Mouse (Mus musculus) hindbrain, embryonic 12.5 days (tissue): ENCODE results near the gene Ift52. TPM values are rescaled to one million over a fixed set of nuclear protein-coding genes. Genes with fewer than 3 reads are reported as not detected.

Experiments
- ATAC-seq: fragments of 200-750 bp; cut with Nextera tagmentation; 2 replicates; pipeline ENCODE4 v1.8.0; 2017; ENCODE audit warnings: moderate TSS enrichment; ENCODE audit not compliant: low FRiP score
- H3K27ac ChIP-seq: fragments of 300-500 bp; sonication (generic); 2 replicates; pipeline ENCODE4 v1.5.1; 2016; ENCODE audit warnings: mild to moderate bottlenecking
- H3K27me3 ChIP-seq: fragments of 300-500 bp; sonication (generic); 2 replicates; pipeline ENCODE4 v1.6.1; 2016; ENCODE audit warnings: mild to moderate bottlenecking
- H3K36me3 ChIP-seq: fragments of 300-500 bp; sonication (generic); 2 replicates; pipeline ENCODE4 v1.6.1; 2016; ENCODE audit warnings: mild to moderate bottlenecking
- H3K4me1 ChIP-seq: fragments of 300-500 bp; sonication (generic); 2 replicates; pipeline ENCODE4 v1.6.1; 2016
- H3K4me2 ChIP-seq: fragments of 300-500 bp; sonication (generic); replicated peaks from 2 replicates; pipeline ENCODE4 v1.6.1; 2016; ENCODE audit warnings: mild to moderate bottlenecking
- H3K4me3 ChIP-seq: fragments of 300-500 bp; sonication (generic); 2 replicates; pipeline ENCODE4 v1.5.1; 2016; ENCODE audit warnings: mild to moderate bottlenecking
- H3K9ac ChIP-seq: fragments of 300-500 bp; sonication (generic); 2 replicates; pipeline ENCODE4 v1.6.1; 2016; ENCODE audit warnings: mild to moderate bottlenecking, moderate library complexity
- H3K9me3 ChIP-seq: fragments of 300-500 bp; sonication (generic); replicated peaks from 2 replicates; pipeline ENCODE4 v1.6.1; 2016; ENCODE audit warnings: mild to moderate bottlenecking
- WGBS: fragments of 180-500 bp; shearing (Covaris S2); methylation state at CpG from one replicate; pipeline ENCODE4 v1.1.7; 2016; 5-methylcytosine and 5-hydroxymethylcytosine counted together
- polyA plus RNA-seq: library from polyadenylated mRNA; unstranded; fragments of >200 nt; fragmentation: Nextera tagmentation; extraction: Ambion mirVana; gene quantifications from 2 replicates; pipeline ENCODE4 v1.2.1, GENCODE M21; 2016

The Ift52 gene
- polyA plus RNA-seq, 1 experiment from 2014 or later, result 52.7 TPM

DNA sequence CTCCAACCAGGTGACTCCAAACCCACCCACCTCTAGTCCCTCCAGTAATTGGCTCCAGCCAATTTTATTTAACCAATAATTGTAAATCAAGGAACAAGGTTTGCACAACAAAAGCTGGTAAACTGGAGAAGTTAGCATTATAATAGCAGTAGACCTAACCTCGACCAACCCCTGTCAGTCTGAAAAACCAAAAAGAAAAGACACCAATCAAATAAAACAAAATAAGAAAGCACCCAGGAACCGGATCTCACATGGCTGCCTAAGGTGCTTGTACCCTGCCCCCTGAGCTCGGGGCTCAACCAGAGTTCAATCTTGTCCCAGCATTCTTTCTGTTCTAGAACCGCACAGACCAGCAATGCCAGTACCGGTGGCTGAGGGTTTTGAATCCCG is 45.0 kb downstream of the Ift52 start:
- ATAC-seq, result no peak
- Histone ChIP-seq H3K27me3 (no peaks in the 10 kb centered on the region), H3K9me3 (no peaks in the 10 kb centered on the region), H3K4me3 (no peak overlapping the region), H3K9ac (no peak overlapping the region), H3K4me2 (no peak overlapping the region), H3K27ac (no peak overlapping the region), H3K4me1 (no peaks in the 10 kb centered on the region), H3K36me3 (peaks cover 10% of the 10 kb centered on the region; the same call in 1 of the 2 replicates)
- WGBS, result 70% methylated on average over 6 of the region's 6 CpGs

GRCm38 (mm10) chr2:163066326-163066725 is 49.2 kb downstream of the Ift52 start:
- ATAC-seq, result no peak
- Histone ChIP-seq H3K4me1 (no peaks in the 10 kb centered on the region), H3K4me3 (no peak overlapping the region), H3K9me3 (no peaks in the 10 kb centered on the region), H3K9ac (no peak overlapping the region), H3K27me3 (no peaks in the 10 kb centered on the region), H3K27ac (no peak overlapping the region), H3K4me2 (no peak overlapping the region), H3K36me3 (peaks cover 18% of the 10 kb centered on the region)
- 86% methylated on average over 6 of the region's 6 CpGs for WGBS

DNA sequence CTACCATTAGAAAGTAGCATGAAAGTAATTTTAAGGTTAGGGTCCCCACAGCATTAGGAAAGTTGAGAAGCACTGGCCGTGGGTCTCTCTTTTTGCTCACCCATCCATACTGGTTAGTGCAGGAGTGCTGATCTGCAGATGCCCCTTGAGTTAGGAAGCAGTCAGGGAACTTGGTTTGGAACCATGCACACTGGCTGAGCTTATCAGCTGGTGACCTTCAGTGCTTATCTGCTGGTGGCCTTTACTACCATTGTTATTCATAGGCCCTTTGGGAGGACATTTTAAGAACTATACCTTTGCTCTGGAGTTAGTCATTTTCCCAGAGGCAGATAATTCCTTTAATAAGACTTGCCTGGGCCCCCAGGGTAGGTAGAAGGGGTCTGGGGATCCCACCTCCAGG is 50.1 kb downstream of the Ift52 start:
- Histone ChIP-seq H3K9me3 (no peaks in the 10 kb centered on the region), H3K27ac (no peak overlapping the region), H3K9ac (no peak overlapping the region), H3K36me3 (peaks cover 18% of the 10 kb centered on the region), H3K4me1 (no peaks in the 10 kb centered on the region), H3K4me2 (no peak overlapping the region), H3K27me3 (no peaks in the 10 kb centered on the region), H3K4me3 (no peak overlapping the region)
- no peak for ATAC-seq
- 83% methylated on average over 1 of the region's 1 CpGs for WGBS

GRCm38 (mm10) chr2:163070213-163070612 is 53.1 kb downstream of the Ift52 start:
- no peak for ATAC-seq
- no peak overlapping the region for H3K4me3 ChIP-seq
- WGBS, result 90% methylated on average over 3 of the region's 3 CpGs

GRCm38 (mm10) chr2:163071590-163071989 is 54.4 kb downstream of the Ift52 start:
- Histone ChIP-seq H3K9me3 (no peaks in the 10 kb centered on the region), H3K4me3 (no peak overlapping the region), H3K4me1 (no peaks in the 10 kb centered on the region), H3K27ac (no peak overlapping the region), H3K9ac (no peak overlapping the region), H3K4me2 (no peak overlapping the region), H3K36me3 (peaks cover 30% of the 10 kb centered on the region), H3K27me3 (no peaks in the 10 kb centered on the region)
- no peak for ATAC-seq
- WGBS, result 82% methylated on average over 3 of the region's 3 CpGs

More at GRCm38 (mm10) chr2:163070213-163070612, 53.1 kb downstream of the Ift52 start:
- no peaks in the 10 kb centered on the region for H3K9me3 ChIP-seq
- no peak overlapping the region for H3K27ac ChIP-seq
- H3K9ac ChIP-seq, result no peak overlapping the region
- H3K27me3 ChIP-seq, result no peaks in the 10 kb centered on the region
- H3K4me1 ChIP-seq, result no peaks in the 10 kb centered on the region
- H3K4me2 ChIP-seq, result no peak overlapping the region
- peaks cover 30% of the 10 kb centered on the region for H3K36me3 ChIP-seq

DNA sequence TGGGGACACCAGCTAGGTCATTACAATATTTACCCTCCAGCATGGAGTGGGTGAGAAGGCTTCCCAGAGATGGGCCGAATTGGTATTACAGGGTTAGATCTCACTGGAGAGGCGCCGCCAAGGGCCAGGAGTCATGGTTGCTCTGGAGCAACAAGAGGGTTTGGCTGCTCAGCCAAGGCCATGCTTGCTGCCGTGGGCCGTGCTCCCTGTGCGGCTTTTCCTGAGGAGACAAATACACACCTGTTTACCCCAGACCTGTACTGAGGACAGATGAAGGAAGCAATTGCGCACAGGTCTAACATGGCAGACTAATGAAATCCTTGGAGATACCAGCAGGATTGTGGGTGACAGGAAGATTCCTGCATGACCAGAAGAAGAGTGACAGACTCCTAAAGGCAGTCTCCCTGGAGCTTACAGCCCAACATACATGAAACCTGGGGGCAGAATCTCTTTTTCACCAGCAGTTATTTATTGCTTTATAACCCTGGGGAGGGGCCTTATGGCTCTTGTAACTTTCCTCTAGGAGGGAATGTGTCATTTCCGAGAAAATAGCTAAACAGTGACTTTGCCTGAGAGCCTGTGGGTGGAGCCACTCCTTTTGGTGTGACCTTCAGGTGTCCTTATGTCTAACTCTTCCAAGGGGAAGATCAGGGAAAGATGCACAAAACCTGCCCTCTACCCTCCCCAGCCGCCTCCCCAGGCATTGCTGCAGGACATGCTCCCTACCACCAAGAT is 56.0 kb downstream of the Ift52 start:
- H3K27ac ChIP-seq, result no peak overlapping the region
- no peaks in the 10 kb centered on the region for H3K4me1 ChIP-seq
- H3K36me3 ChIP-seq, result peaks cover 26% of the 10 kb centered on the region
- no peak for ATAC-seq
- H3K9me3 ChIP-seq, result no peaks in the 10 kb centered on the region
- no peak overlapping the region for H3K4me3 ChIP-seq
- 91% methylated on average over 9 of the region's 9 CpGs for WGBS
- H3K4me2 ChIP-seq, result no peak overlapping the region
- H3K9ac ChIP-seq, result no peak overlapping the region
- no peaks in the 10 kb centered on the region for H3K27me3 ChIP-seq

GRCm38 (mm10) chr2:163074006-163074405 is 56.9 kb downstream of the Ift52 start:
- ATAC-seq, result no peak
- Histone ChIP-seq H3K4me1 (no peaks in the 10 kb centered on the region), H3K9ac (no peak overlapping the region), H3K4me3 (no peak overlapping the region), H3K36me3 (peaks cover 22% of the 10 kb centered on the region), H3K4me2 (no peak overlapping the region), H3K27me3 (no peaks in the 10 kb centered on the region), H3K27ac (no peak overlapping the region), H3K9me3 (no peaks in the 10 kb centered on the region)
- WGBS, result 86% methylated on average over 7 of the region's 7 CpGs

- no peak overlapping the region for H3K9ac ChIP-seq
- H3K4me3 ChIP-seq, result no peak overlapping the region
- WGBS, result 93% methylated on average over 12 of the region's 12 CpGs
- H3K9me3 ChIP-seq, result no peaks in the 10 kb centered on the region
- no peaks in the 10 kb centered on the region for H3K4me1 ChIP-seq
- no peak overlapping the region for H3K27ac ChIP-seq
- H3K27me3 ChIP-seq, result no peaks in the 10 kb centered on the region
- H3K4me2 ChIP-seq, result no peak overlapping the region
- peaks cover 22% of the 10 kb centered on the region for H3K36me3 ChIP-seq
- no peak for ATAC-seq
These were observed 57.7 kb downstream of the Ift52 start for GRCm38 (mm10) chr2:163074808-163075207.

DNA sequence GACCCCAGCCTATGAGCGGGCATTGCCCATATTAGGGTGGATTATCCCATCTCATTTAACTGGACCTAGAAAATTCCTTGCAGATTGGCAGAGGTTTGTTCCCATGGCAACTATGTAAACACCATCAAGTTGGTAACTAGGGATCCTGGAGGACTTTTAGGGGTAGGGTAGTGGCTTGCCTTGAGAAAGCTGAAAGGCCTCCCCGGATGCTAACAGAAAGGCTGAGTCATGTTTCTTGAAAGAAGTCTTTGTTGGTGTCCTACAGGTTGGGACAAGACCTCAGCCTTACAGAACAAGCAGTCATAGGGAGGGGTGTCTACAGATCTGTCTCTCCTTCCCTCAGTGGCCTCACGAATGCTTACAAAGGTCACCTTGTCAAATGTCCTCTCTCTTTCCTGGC is 58.1 kb downstream of the Ift52 start:
- Histone ChIP-seq H3K27me3 (no peaks in the 10 kb centered on the region), H3K27ac (no peak overlapping the region), H3K4me3 (no peak overlapping the region), H3K4me2 (no peak overlapping the region), H3K9me3 (no peaks in the 10 kb centered on the region), H3K36me3 (peaks cover 22% of the 10 kb centered on the region), H3K4me1 (no peaks in the 10 kb centered on the region), H3K9ac (no peak overlapping the region)
- no peak for ATAC-seq
- 84% methylated on average over 3 of the region's 3 CpGs for WGBS

DNA sequence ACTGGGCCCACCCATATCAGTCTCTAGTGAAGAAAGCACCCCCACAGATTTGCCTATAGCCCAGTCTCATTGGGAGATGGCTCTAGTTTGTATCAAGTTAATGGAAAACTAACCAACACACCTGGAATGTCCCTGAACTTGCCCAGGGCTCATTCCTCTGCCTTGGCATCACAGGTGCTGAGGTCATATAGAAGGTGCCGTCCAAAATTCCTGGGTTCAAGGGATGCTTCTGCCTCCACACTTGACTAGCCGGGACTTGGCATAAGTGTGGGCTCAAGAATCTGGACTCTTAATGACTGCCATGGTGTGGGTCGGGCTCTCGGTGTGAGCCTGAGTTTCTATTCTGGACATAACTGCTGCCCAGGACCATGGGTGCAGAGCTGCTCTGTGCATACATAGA is 61.9 kb downstream of the Ift52 start:
- H3K36me3 ChIP-seq, result peaks cover 10% of the 10 kb centered on the region
- no peak for ATAC-seq
- no peak overlapping the region for H3K4me3 ChIP-seq
- no peak overlapping the region for H3K27ac ChIP-seq
- H3K27me3 ChIP-seq, result no peaks in the 10 kb centered on the region
- no peaks in the 10 kb centered on the region for H3K9me3 ChIP-seq
- no peak overlapping the region for H3K9ac ChIP-seq
- WGBS, result 92% methylated on average over 4 of the region's 4 CpGs
- H3K4me1 ChIP-seq, result no peaks in the 10 kb centered on the region
- H3K4me2 ChIP-seq, result no peak overlapping the region

GRCm38 (mm10) chr2:163082591-163082990 is 65.4 kb downstream of the Ift52 start:
- no peak overlapping the region for H3K9ac ChIP-seq
- no peaks in the 10 kb centered on the region; the same call in 1 of the 2 replicates for H3K36me3 ChIP-seq
- H3K4me2 ChIP-seq, result no peak overlapping the region
- no peaks in the 10 kb centered on the region for H3K27me3 ChIP-seq
- H3K4me1 ChIP-seq, result no peaks in the 10 kb centered on the region
- no peak overlapping the region for H3K27ac ChIP-seq
- no peak overlapping the region for H3K4me3 ChIP-seq
- H3K9me3 ChIP-seq, result no peaks in the 10 kb centered on the region
- ATAC-seq, result no peak
- WGBS, result 83% methylated on average over 5 of the region's 5 CpGs

GRCm38 (mm10) chr2:163084519-163084918 is 67.4 kb downstream of the Ift52 start:
- Histone ChIP-seq H3K27ac (no peak overlapping the region), H3K4me3 (no peak overlapping the region), H3K36me3 (no peaks in the 10 kb centered on the region), H3K9me3 (no peaks in the 10 kb centered on the region), H3K4me2 (no peak overlapping the region), H3K9ac (no peak overlapping the region), H3K4me1 (no peaks in the 10 kb centered on the region), H3K27me3 (no peaks in the 10 kb centered on the region)
- 85% methylated on average over 3 of the region's 3 CpGs for WGBS
- ATAC-seq, result no peak

GRCm38 (mm10) chr2:163085047-163085446 is 67.9 kb downstream of the Ift52 start:
- Histone ChIP-seq H3K4me2 (no peak overlapping the region), H3K36me3 (no peaks in the 10 kb centered on the region), H3K4me1 (no peaks in the 10 kb centered on the region), H3K27ac (no peak overlapping the region), H3K9me3 (no peaks in the 10 kb centered on the region), H3K9ac (no peak overlapping the region), H3K27me3 (no peaks in the 10 kb centered on the region), H3K4me3 (no peak overlapping the region)
- 86% methylated on average over 6 of the region's 6 CpGs for WGBS
- no peak for ATAC-seq
